Mouse (Mus musculus): ENCODE data around the gene Ubl7.
A peak's percentile ranks its signal among the peaks of the same experiment; 100 is the strongest.

Ubl7 gene

DNA sequence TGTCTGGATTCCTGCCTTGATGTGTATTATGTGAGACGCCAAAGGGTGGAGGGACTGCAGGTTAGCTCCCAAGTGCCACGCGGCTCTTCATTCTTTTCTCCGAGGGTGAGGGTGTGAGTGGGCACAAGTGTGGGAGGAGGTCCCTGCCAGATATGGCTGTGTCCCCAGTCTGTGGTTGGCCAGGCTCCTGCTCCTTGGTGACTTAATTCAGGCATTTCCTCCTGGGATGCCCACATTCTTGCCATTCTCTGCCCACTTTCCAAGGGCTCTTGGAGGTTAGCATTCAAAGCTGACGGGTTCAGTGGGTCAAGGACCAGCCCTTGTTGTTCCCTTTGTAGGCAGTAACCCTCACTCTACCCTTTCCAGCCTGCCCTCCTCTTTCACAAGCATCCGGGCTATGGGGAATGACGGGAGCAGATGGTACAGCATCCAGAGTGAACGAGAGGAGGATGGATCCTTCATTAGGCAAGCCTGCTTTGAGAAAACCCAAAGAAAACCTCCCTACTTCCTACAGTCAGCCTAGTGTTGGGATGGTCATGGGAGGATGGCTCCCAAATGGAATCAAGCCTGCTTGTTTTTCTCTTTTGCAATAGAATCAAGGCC, 38.4 kb downstream of the Ubl7 start:
- no peak for DNase-seq

- no peak for DNase-seq
Measured at GRCm38 (mm10) chr9:57949879-57950278, 39.1 kb downstream of the Ubl7 start.

DNA sequence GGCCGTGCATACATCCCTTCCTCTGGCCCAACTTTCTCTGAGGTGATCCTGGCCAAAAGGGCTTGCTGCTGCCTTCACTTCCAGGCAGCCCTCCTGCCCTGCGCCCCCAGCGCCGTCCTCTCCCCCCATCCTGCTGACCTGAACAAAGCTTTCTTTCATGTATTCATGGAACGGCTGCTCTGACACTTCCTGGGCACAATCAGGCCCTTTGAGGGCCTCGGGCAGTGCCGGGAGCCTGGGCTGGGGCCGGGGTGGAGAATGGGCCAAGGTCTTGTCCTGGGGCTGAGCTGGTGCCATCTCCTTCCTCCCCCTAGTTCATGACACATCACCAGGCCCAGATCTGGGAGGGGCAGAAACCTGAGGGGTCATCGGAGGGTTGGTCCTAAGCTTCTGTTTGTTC, 39.7 kb downstream of the Ubl7 start:
- DNase-seq, result no peak

- DNase-seq, result no peak
Measured at GRCm38 (mm10) chr9:57951993-57952392, 41.2 kb downstream of the Ubl7 start.

- no peak for DNase-seq
Measured at GRCm38 (mm10) chr9:57954962-57955744, 44.4 kb downstream of the Ubl7 start.

GRCm38 (mm10) chr9:57955764-57956163, 45.0 kb downstream of the Ubl7 start:
- DNase-seq, result no peak

DNA sequence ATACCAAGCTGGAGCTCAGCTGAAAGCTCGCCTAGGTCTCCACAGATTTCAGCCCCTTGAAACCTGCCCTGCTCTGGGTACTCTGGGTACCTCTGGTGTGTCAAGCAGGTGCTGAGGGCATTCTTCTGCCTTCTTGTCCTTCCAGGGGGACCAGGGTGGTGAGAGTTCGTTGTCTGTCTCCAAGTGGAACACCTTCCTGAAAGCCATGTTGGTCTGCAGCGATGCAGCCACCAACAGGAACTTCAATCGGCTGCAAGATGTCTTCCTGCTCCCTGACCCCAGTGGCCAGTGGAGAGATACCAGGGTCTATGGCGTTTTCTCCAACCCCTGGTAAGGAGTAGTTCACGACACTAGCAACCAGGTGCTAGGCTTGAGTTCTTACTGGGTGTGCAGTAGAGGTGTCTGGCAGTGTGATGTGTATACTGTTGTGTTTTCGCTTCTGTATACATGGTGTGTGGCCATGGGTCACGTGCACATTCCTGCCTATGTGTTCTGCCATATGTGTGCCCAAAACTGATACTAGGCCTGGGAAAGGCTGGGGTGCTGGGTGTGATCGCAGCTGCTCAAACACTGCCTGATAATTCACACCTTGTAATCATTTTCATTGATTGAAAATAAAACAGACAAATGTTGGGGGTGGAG, 45.5 kb downstream of the Ubl7 start:
- DNase-seq, result peak; percentile 5

- no peak for DNase-seq
Measured at GRCm38 (mm10) chr9:57956838-57957236, 46.1 kb downstream of the Ubl7 start.

GRCm38 (mm10) chr9:57958615-57959014, 47.8 kb downstream of the Ubl7 start:
- DNase-seq, result no peak

GRCm38 (mm10) chr9:57959399-57959798, 48.6 kb downstream of the Ubl7 start:
- no peak for DNase-seq

DNA sequence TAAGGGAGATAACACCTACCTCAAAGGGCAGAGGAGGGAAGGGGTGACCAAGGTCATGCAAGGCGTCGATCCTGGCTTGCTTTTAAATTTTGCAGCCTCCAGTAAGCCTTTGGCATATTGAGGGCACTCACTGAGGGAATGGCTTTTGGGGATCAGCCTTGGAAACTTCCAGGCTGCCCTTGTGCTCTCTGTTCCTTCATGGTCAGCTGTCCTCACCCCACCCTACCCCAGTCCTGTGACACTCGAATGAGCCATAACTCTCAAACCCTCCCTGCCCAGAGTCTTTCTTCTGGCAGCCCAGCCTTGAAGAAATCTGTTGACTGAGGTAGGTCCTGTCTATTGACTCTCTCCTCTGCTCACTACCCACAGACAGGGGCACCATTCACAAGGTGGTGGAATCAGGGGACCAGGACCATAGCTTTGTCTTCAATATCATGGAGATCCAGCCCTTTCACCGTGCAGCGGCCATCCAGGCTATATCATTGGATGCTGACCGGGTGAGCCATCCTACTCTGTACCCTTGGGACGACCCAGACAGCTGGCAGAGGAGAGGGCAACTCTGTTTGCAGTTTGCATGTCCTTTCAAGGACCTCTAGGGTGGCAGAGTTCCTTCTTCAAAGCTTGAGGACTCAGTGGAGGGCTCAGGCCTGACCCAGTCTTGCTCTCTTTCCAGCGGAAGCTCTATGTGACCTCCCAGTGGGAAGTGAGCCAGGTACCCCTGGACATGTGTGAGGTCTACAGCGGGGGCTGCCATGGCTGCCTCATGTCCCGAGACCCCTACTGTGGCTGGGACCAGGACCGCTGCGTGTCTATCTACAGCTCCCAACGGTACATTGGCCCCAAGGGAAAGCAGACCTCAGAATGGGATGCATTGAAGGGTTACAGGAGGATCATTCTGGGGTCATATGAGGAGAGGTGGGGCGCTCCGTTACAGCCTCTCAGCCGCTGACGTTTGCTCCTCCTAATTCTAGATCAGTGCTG, 49.4 kb downstream of the Ubl7 start:
- peak; percentile 11 for DNase-seq

GRCm38 (mm10) chr9:57961226-57961625, 50.4 kb downstream of the Ubl7 start:
- no peak for DNase-seq

- no peak for DNase-seq
Measured at GRCm38 (mm10) chr9:57961863-57962778, 51.3 kb downstream of the Ubl7 start.

DNA sequence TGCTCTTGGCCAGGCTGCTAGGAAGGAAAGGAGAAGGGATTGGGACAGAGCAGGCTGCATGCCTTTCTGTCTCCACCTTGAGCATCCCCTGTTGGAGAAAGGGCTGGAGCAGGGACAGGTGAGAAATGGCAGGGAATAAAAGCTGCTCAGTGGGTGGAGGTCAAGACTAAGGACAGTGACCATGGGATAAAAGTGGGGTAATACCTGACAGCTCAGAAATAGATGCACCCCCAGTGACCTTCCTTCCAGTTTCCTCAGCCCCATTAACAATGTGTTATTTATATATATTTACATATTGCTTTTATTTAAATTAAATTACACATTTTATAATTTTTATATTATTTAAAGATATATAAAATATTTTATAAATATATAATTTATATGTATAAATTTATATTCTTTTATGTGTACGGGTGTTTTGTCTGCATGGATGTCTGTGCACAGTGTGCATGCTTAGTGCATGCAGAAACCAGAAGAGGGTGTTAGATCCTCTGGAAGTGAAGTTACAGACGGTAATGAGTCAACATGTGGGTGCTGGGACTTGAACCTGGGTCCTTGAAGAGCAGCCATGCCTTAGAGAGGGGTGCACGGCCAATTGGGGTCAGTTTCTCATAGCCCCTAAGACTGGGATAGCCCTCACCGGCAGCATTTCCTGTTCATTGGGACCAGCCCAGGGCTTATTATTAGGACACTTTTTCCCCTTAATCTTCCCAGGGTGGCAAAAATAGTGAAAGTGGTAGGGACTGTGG, 52.6 kb downstream of the Ubl7 start:
- DNase-seq, result no peak

DNA sequence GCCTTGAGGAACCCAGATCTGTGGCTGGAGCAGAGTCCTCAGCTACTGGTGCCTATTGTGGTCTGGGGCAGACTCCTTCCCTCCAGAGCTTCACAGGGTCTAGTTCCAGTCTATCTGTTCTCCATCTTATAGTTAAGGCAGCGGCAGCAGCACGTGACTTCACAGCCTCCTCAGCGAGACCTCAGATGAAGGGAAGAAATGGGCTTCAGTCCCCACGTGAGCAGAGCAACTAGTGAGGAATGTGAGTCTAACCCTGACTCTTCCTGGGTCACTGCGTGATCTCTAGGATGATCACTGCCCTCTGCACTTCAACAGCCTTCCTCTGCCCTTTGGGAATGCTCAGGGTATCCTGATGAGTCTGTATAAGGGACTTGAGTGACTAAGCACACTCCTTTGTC, 53.2 kb downstream of the Ubl7 start:
- no peak for DNase-seq

GRCm38 (mm10) chr9:57964528-57965250, 53.9 kb downstream of the Ubl7 start:
- DNase-seq, result no peak

- no peak for DNase-seq
Measured at GRCm38 (mm10) chr9:57965281-57966185, 54.8 kb downstream of the Ubl7 start.

DNA sequence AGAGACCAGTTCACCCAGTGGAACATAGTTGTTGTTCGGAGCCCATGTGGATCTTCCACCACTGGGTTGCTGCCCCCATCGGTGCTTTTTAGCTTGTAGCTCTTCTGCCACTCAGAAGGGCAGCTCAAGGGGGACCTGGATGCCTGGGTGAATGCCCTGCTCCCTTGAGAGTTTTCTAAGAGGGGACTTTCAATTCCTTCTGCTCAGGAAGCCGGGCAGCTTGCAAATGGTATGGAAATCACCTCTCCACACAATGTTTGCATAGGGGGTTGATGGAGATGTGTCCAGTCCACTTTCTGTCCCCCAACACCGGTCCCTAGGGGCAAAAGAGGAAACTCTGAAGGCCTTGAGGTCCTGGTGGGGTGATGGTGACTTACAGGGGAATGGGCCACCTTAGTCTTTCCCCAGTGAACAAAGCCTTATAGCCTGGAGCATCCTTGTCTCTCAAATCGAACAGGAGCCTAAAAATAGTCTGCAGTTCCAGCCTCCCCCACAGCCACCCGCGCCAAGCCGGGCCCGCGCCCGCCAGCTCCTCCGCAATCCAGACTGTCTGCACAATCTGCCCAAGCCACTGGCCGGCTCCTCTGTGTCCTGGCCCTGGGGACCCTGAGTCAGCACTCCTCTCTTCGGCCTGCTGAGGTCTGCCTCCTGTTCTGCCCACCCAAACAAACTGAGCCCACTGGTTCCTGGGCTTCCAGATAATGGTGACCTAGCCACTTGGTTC, 56.6 kb downstream of the Ubl7 start:
- peak; percentile 83 for DNase-seq
